Mouse (Mus musculus) megakaryocyte-erythroid progenitor cell, adult 5 weeks (primary cell): ENCODE results near the gene Ankrd13c. TPM values are rescaled to one million over a fixed set of nuclear protein-coding genes. Genes with fewer than 3 reads are reported as not detected.

Experiments
- polyA plus RNA-seq: library from polyadenylated mRNA; stranded (reverse); fragments of >175 nt; gene quantifications from 2 replicates; pipeline ENCODE4 v1.2.3, GENCODE M21; 2012

Ankrd13c gene
- 21.9 and 30.4 TPM in 2 replicates for polyA plus RNA-seq

GRCm38 (mm10) chr3:157946843-157947358 lies at the start of gene Ankrd13c:
Gene Ankrd13c, plus strand, starts transcription at chr3:157947239.

GRCm38 (mm10) chr3:157924692-157925328 lies 22.2 kb upstream of the Ankrd13c start, which contains the start of gene Cth:
Gene Cth, minus strand, starts transcription at chr3:157925077.

GRCm38 (mm10) chr3:158036329-158036988 lies 89.4 kb downstream of the Ankrd13c start, which contains the start of the genes Srsf11 and Lrrc40:
Gene Srsf11, minus strand, starts transcription at chr3:158036639.
Gene Lrrc40, plus strand, starts transcription at chr3:158036662.

Other genes starting within 250 kb of the Ankrd13c start
- 0.14 TPM in 1 of 2 replicates, not detected in the other for gene Cth, start 22.2 kb upstream of the Ankrd13c start, polyA plus RNA-seq
- 82.6 and 156 TPM in 2 replicates for gene Srsf11, start 89.4 kb downstream of the Ankrd13c start, polyA plus RNA-seq
- gene Lrrc40, start 89.4 kb downstream of the Ankrd13c start, polyA plus RNA-seq: 16.7 and 17.6 TPM in 2 replicates